Mouse (Mus musculus) CD4-positive, CD25-positive, alpha-beta regulatory T cell, adult 9 weeks (primary cell): Measurements from ENCODE around the gene Elavl4. TPM values are rescaled to one million over a fixed set of nuclear protein-coding genes. Genes with fewer than 3 reads are reported as not detected.

Experiments used
- polyA plus RNA-seq: library from polyadenylated mRNA; unstranded; fragments of 100-300 nt; shearing (Covaris generic); gene quantifications from one replicate; pipeline ENCODE4 v1.2.1, GENCODE M21; 2017

The Elavl4 gene
- not detected for polyA plus RNA-seq

DNA sequence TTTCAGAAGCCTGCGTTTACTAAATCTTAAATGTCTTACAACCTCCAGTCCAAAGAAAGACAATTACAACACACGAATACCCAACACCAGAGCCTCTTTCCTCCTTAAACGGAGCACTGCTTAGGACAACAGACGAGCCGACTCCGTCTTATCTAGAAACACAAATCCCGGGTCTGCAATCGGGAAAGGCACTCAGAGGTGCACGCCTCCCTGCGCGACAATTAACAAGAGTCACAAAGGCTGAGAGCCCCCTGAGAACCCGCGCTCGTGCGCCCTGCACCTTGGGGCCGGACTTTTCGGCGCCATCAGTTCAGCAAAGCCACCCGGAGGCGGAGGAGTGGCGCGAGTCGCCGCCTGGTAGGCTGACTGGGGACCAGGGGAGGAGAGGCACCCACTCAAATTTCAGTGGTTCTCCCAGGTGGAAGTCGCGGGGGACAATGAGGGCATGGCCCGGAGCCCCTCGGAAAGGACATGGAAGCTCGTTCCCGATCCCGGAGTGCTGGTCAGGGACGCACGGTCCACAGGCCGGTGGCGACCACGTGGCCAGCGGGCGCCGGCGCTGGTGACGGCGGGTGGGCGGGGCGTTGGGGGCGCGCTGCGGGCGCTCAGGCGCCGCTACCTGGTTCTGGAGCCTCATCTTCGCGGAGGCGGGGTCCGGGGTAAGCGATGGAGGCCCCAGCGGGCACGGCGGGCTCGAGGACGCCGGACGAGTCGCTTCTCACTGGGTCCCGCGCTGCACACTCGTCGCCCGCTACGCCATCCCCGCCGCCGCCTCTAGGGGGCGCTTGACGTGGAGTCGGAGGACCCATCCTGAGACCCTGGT is at the start of gene Elavl4:
Elavl4 (minus strand) TSS at position 732 of the 823 bp plus-strand sequence.

DNA sequence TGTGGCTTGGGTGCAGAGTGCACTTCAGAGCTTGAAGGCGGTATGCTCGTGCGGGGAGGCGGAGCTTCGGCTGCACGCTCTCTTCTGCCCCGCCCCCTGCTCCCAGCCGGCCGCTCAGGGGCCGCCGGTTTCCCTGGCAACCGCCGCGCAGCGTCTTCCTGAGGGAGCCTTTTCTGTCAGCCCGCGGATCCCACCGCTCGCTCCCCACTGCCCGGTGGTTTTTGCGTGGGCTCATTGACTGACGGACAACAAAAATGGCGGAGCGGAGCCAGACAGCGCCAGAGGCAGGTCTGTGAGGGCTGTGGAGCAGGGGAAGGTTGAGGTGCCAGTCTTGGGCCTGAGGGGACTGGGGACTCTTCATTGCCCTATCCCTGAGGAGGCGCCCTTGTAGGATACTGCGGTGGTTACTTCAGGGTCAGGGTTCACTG is 45.9 kb upstream of the Elavl4 start, which contains the start of gene Agbl4:
Agbl4 (plus strand) TSS at position 44 of the 428 bp plus-strand sequence.

Other genes starting within 250 kb of the Elavl4 start
- not detected for gene Agbl4, start 45.8 kb upstream of the Elavl4 start, polyA plus RNA-seq